Comparison of ENCODE assay signal across 13 mouse cellular contexts in genomic region chr7:5899238-5899637, GRCm38 (mm10).
"Had no signal": no experiment of that assay in that cellular context is flagged by ENCODE, and none has a peak within 500 bp of the region (broad histone marks: within the 10 kb centered on the region; RNA-seq: fewer than 3 reads in every experiment).

No protein-coding gene starts in this region.

- DNase-seq: lung, adult 18-20 months; lung, embryonic 14.5 days; lung, postnatal 10 days; lung, postnatal 4 days; midbrain, embryonic 14.5 days; retina, postnatal 1 day; right cerebral cortex, adult 18-20 months; right cerebral cortex, postnatal 25 days; right cerebral cortex, postnatal 4 days; spleen, adult 18-20 months; thymus, adult 18-20 months; thymus, postnatal 14 days; thymus, postnatal 36 days had no signal
